Mouse (Mus musculus): ENCODE measurements around the gene Arpc5. TPM values are rescaled to one million over a fixed set of nuclear protein-coding genes. Genes with fewer than 3 reads are reported as not detected.
"Not testable (repeated sequence)": the region's sequence is repeated elsewhere in the genome, so short reads cannot be mapped to it uniquely, and the experiment has no call there.

Arpc5 gene
- polyA plus RNA-seq, 1 experiment from 2014 or later: 188 TPM

DNA sequence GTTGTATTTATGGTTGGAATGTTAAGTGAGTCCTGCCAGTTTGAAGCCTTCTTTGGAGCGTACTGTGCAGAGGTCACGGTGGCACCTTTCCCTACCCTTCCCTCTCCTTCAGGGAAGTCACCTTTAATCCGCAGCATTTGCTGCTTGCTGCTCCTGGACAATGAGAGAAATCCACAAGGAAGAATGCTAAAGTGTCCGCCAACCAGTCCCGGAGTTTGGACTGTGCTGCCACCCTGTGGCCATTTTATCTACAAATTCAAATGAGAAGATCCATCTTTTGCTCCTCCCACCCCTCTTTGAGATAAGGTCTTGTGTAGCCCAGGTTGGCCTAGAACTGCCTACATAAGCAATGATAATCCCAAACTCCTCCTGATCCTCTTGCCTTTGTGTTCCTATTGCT lies 19.9 kb upstream of the Arpc5 start:
- no peaks in the 10 kb centered on the region for H3K9me3 ChIP-seq (replicated peaks)
- no peaks in the 10 kb centered on the region for H3K4me1 ChIP-seq
- ATAC-seq: no peak
- H3K9ac ChIP-seq: no peak overlapping the region
- no peaks in the 10 kb centered on the region for H3K36me3 ChIP-seq
- no peak overlapping the region for H3K27ac ChIP-seq
- H3K4me3 ChIP-seq: no peak overlapping the region
- no peaks in the 10 kb centered on the region for H3K27me3 ChIP-seq (replicated peaks)
- H3K4me2 ChIP-seq: no peak overlapping the region
- WGBS (ENCODE audit: insufficient replicate concordance): 14% methylated on average over 5 of the region's 5 CpGs

DNA sequence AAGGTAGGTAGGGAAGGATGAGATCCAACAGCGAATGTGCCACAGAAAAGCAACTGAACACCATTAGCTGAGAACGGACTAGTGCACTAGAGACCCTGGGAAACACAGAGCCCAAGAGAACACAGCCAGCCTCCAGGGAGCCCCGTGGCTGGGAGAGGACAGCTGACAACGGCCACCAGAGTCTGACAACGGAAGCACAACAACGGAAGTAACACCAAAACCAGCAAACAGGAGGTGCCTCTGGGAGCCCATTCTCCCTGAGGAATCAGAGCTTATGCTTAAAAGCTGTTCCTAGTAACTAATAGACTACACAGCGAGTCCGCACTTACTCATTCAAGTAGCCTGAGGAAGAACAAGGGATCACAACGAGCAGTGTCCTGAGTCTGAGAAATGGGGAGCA lies 17.1 kb upstream of the Arpc5 start:
- Histone ChIP-seq H3K4me3 (no peak overlapping the region), H3K9me3 (replicated peaks) (no peaks in the 10 kb centered on the region), H3K4me2 (no peak overlapping the region), H3K27me3 (replicated peaks) (no peaks in the 10 kb centered on the region), H3K9ac (no peak overlapping the region), H3K36me3 (no peaks in the 10 kb centered on the region), H3K4me1 (no peaks in the 10 kb centered on the region), H3K27ac (no peak overlapping the region)
- no peak for ATAC-seq
- WGBS (ENCODE audit: insufficient replicate concordance): 46% methylated on average over 9 of the region's 9 CpGs

- no peak within 1 kb of the TSS for H3K4me2 ChIP-seq
- H3K36me3 ChIP-seq: no peaks in the 10 kb centered on the region
- no peak for ATAC-seq
- no peaks in the 10 kb centered on the region for H3K9me3 ChIP-seq (replicated peaks)
- H3K27ac ChIP-seq: no peak within 1 kb of the TSS
- H3K4me1 ChIP-seq: no peaks in the 10 kb centered on the region
- no peak within 1 kb of the TSS for H3K4me3 ChIP-seq
- H3K27me3 ChIP-seq (replicated peaks): no peaks in the 10 kb centered on the region
- no peak within 1 kb of the TSS for H3K9ac ChIP-seq
- WGBS (ENCODE audit: insufficient replicate concordance): 67% methylated on average over 13 of the region's 13 CpGs
Measured at GRCm38 (mm10) chr1:152750312-152750965, 15.9 kb upstream of the Arpc5 start, which contains the start of gene Apobec4. TSS of gene Apobec4 (plus strand) at chr1:152750551.

DNA sequence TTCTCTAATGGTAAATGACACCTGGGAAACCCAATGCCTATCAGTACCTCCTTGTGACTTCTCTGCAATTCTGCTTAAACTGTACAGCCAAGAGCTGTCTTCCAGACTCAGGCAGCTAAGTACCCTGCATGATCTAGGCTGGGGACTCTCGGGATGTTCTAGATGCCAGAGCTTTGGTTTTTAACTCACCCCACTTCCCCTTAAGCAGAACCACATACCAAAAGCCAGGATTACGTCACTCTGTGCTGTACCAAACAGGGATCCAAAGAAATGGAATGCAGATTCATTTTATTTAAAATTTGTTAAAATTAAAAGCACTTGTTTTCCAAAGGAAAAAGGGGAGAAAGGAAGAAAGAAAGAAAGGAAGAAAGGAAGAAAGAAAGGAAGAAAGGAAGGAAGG lies 4.6 kb upstream of the Arpc5 start:
- H3K27me3 ChIP-seq (replicated peaks): peaks cover 29% of the 10 kb centered on the region
- no peak for ATAC-seq
- no peak overlapping the region for H3K9ac ChIP-seq
- H3K4me1 ChIP-seq: peaks cover 8% of the 10 kb centered on the region
- H3K9me3 ChIP-seq (replicated peaks): no peaks in the 10 kb centered on the region
- H3K4me2 ChIP-seq: no peak overlapping the region
- no peak overlapping the region for H3K4me3 ChIP-seq
- H3K27ac ChIP-seq: no peak overlapping the region
- no peaks in the 10 kb centered on the region for H3K36me3 ChIP-seq
- WGBS (ENCODE audit: insufficient replicate concordance): 47% methylated on average over 2 of the region's 2 CpGs

- H3K4me3 ChIP-seq: peak overlapping the region; percentile 79
- H3K9ac ChIP-seq: peak overlapping the region; percentile 93
- H3K4me1 ChIP-seq: peaks cover 11% of the 10 kb centered on the region
- peak overlapping the region; percentile 83 for H3K27ac ChIP-seq
- ATAC-seq: peak; percentile 74
- peaks cover 33% of the 10 kb centered on the region for H3K36me3 ChIP-seq
- H3K27me3 ChIP-seq (replicated peaks): peaks cover 27% of the 10 kb centered on the region
- H3K4me2 ChIP-seq: peak overlapping the region; percentile 95
- 1% methylated on average over 60 of the region's 60 CpGs for WGBS (ENCODE audit: insufficient replicate concordance)
- no peaks in the 10 kb centered on the region for H3K9me3 ChIP-seq (replicated peaks)
Measured at GRCm38 (mm10) chr1:152766804-152767748, 734 bp downstream of the Arpc5 start.

DNA sequence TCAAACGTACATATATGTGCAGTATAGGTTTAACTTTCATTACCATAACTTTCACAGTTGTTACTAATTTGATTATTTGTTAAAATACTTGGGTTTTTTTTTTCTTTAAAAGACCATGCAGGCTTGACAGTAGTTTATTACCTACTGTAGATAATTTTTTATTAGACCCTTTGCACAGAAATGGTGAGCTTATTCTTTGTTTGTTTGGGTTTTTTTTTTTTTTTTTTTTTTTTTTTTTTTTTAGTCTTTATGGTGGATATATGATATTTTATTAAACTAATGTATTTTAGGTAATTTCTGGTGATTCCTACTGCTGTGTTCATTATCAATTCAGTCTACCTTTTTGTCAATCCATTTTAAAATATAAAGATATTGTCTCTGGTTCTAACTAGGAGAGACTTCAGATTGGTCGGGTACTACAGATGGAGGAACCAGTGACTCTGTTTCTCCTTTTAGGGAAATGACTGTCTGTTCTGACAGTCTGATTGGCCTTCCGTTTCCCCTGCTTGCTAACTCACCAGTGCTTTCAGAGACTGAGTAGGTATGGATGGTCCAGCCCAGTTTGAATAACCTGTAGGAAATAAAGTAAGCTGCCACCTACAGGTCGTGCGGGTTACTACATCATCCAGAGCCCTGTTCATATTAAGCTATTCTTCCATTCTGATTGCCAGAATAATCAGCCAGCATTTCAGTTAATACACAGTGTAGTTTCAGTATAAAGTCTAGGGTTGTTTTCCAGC lies 1.6 kb downstream of the Arpc5 start:
- H3K36me3 ChIP-seq: peaks cover 41% of the 10 kb centered on the region
- peaks cover 27% of the 10 kb centered on the region for H3K27me3 ChIP-seq (replicated peaks)
- H3K9ac ChIP-seq: peak overlapping the region; percentile 93
- ATAC-seq: peak; percentile 69
- WGBS (ENCODE audit: insufficient replicate concordance): 9% methylated on average over 5 of the region's 5 CpGs
- H3K4me3 ChIP-seq: peak overlapping the region; percentile 79
- H3K4me2 ChIP-seq: peak overlapping the region; percentile 95
- H3K4me1 ChIP-seq: peaks cover 11% of the 10 kb centered on the region
- H3K9me3 ChIP-seq (replicated peaks): no peaks in the 10 kb centered on the region
- no peak overlapping the region for H3K27ac ChIP-seq

GRCm38 (mm10) chr1:152771016-152771415 lies 4.7 kb downstream of the Arpc5 start:
- Histone ChIP-seq H3K27ac (no peak overlapping the region), H3K27me3 (replicated peaks) (peaks cover 2% of the 10 kb centered on the region), H3K4me3 (no peak overlapping the region), H3K9me3 (replicated peaks) (no peaks in the 10 kb centered on the region), H3K9ac (no peak overlapping the region), H3K4me1 (peaks cover 5% of the 10 kb centered on the region), H3K36me3 (peaks cover 72% of the 10 kb centered on the region), H3K4me2 (no peak overlapping the region)
- ATAC-seq: no peak
- 85% methylated on average over 9 of the region's 9 CpGs for WGBS (ENCODE audit: insufficient replicate concordance)

GRCm38 (mm10) chr1:152774601-152775000 lies 8.3 kb downstream of the Arpc5 start:
- not testable (repeated sequence) for H3K4me3 ChIP-seq; H3K9ac ChIP-seq; H3K4me1 ChIP-seq; H3K9me3 ChIP-seq (replicated peaks); ATAC-seq; H3K4me2 ChIP-seq; H3K27ac ChIP-seq; H3K27me3 ChIP-seq (replicated peaks)
- 83% methylated on average over 3 of the region's 3 CpGs for WGBS (ENCODE audit: insufficient replicate concordance)
- H3K36me3 ChIP-seq: peaks cover 71% of the 10 kb centered on the region

- Histone ChIP-seq H3K27me3 (replicated peaks) (no peaks in the 10 kb centered on the region), H3K4me3 (no peak overlapping the region), H3K36me3 (peaks cover 27% of the 10 kb centered on the region), H3K9ac (no peak overlapping the region), H3K27ac (no peak overlapping the region), H3K4me2 (0 out of 2 replicates have a peak overlapping the region, but pooled peaks have one; percentile 20), H3K9me3 (replicated peaks) (no peaks in the 10 kb centered on the region), H3K4me1 (peaks cover 9% of the 10 kb centered on the region)
- peak; percentile 83 for ATAC-seq
- WGBS (ENCODE audit: insufficient replicate concordance): 24% methylated on average over 10 of the region's 10 CpGs
Measured at GRCm38 (mm10) chr1:152779071-152779737, 12.9 kb downstream of the Arpc5 start.

DNA sequence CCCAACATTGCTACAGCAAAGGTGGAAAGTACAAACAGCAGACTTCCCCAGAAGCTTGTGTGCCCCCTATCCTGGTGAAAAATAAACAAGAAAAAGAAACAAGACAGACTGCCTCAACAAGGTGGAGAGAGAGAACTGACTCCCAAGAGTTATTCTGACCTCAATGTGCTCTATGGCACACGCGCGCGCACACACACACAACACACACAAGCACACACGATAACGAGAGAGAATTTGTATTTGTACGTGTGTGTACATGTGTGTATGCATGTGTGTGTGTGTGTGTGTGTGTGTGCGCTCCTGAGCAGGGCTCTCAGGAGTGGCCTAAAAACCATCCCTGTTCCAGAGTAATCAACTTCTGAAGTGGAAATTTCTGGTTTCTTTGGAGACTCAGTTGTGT lies 18.3 kb downstream of the Arpc5 start:
- Histone ChIP-seq H3K9ac (no peak overlapping the region), H3K9me3 (replicated peaks) (no peaks in the 10 kb centered on the region), H3K27ac (no peak overlapping the region), H3K4me1 (no peaks in the 10 kb centered on the region), H3K4me2 (no peak overlapping the region), H3K4me3 (no peak overlapping the region), H3K27me3 (replicated peaks) (no peaks in the 10 kb centered on the region), H3K36me3 (no peaks in the 10 kb centered on the region)
- ATAC-seq: no peak
- WGBS (ENCODE audit: insufficient replicate concordance): 84% methylated on average over 8 of the region's 8 CpGs

- 70% methylated on average over 3 of the region's 3 CpGs for WGBS (ENCODE audit: insufficient replicate concordance)
- H3K27me3 ChIP-seq (replicated peaks); H3K9ac ChIP-seq; H3K4me3 ChIP-seq; H3K36me3 ChIP-seq; H3K4me2 ChIP-seq; H3K4me1 ChIP-seq; H3K9me3 ChIP-seq (replicated peaks); ATAC-seq; H3K27ac ChIP-seq: not testable (repeated sequence)
Measured at GRCm38 (mm10) chr1:152785446-152785845, 19.1 kb downstream of the Arpc5 start.
